Mouse (Mus musculus) embryonic facial prominence, embryonic 15.5 days (tissue): Measurements from ENCODE around the gene Mrps35. TPM values are rescaled to one million over a fixed set of nuclear protein-coding genes. Genes with fewer than 3 reads are reported as not detected.
A peak's percentile ranks its signal among the peaks of the same experiment; 100 is the strongest.

Source experiments
- ATAC-seq: fragments of 200-750 bp; cut with Nextera tagmentation; 2 replicates; pipeline ENCODE4 v1.8.0; 2017; ENCODE audit warnings: low read depth, moderate TSS enrichment; ENCODE audit not compliant: insufficient number of reproducible peaks, low FRiP score, low TSS enrichment
- H3K27ac ChIP-seq: fragments of 300-500 bp; sonication (generic); replicated peaks from 2 replicates; pipeline ENCODE4 v1.5.1; 2015; ENCODE audit warnings: mild to moderate bottlenecking, inconsistent platforms
- H3K27me3 ChIP-seq: fragments of 300-500 bp; sonication (generic); 2 replicates; pipeline ENCODE4 v1.6.1; 2015; ENCODE audit warnings: inconsistent platforms
- H3K36me3 ChIP-seq: fragments of 300-500 bp; sonication (generic); 2 replicates; pipeline ENCODE4 v1.6.1; 2015; ENCODE audit warnings: mild to moderate bottlenecking, inconsistent platforms
- H3K4me1 ChIP-seq: fragments of 300-500 bp; sonication (generic); 2 replicates; pipeline ENCODE4 v1.6.1; 2015; ENCODE audit warnings: inconsistent platforms
- H3K4me2 ChIP-seq: fragments of 300-500 bp; sonication (generic); replicated peaks from 2 replicates; pipeline ENCODE4 v1.6.1; 2015; ENCODE audit warnings: mild to moderate bottlenecking, inconsistent platforms
- H3K4me3 ChIP-seq: fragments of 300-500 bp; sonication (generic); replicated peaks from 2 replicates; pipeline ENCODE4 v1.5.1; 2015; ENCODE audit warnings: mild to moderate bottlenecking, inconsistent platforms
- H3K9ac ChIP-seq: fragments of 300-500 bp; sonication (generic); 2 replicates; pipeline ENCODE4 v1.6.1; 2015; ENCODE audit warnings: inconsistent platforms
- H3K9me3 ChIP-seq: fragments of 300-500 bp; sonication (generic); replicated peaks from 2 replicates; pipeline ENCODE4 v1.6.1; 2016; ENCODE audit warnings: inconsistent platforms
- WGBS: fragments of 180-500 bp; shearing (Covaris S2); methylation state at CpG from one replicate; pipeline ENCODE4 v1.1.7; 2015; 5-methylcytosine and 5-hydroxymethylcytosine counted together
- polyA plus RNA-seq: library from polyadenylated mRNA; unstranded; fragments of >200 nt; fragmentation: Nextera tagmentation; extraction: Ambion mirVana; gene quantifications from 2 replicates; pipeline ENCODE4 v1.2.1, GENCODE M21; 2015

Gene Mrps35
- polyA plus RNA-seq, 1 experiment from 2014 or later = 82.6 TPM

DNA sequence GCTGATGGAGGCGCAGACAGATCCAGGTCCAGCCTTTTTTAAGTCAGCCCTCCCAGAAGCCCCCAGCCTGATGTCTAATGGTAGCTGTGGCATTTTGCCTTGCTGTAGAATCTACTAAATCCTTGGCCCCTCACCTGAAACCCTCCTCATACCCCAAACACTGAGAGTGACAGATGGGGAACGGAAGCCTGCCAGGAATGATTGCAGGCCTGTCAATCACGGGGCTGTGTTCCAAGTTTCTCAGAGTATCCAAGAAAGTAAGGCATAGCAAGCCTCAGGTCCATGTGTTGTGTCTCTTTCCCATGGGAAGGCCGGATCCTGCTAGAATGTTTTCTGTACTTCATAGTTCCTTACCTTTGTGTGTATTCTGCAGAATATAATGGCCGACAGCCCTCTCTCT lies 47.6 kb downstream of the Mrps35 start:
- Histone ChIP-seq H3K4me3 (peak overlapping the region; percentile 89; the same call in 1 of the 2 replicates), H3K27me3 (no peaks in the 10 kb centered on the region), H3K36me3 (no peaks in the 10 kb centered on the region), H3K9ac (no peak overlapping the region), H3K9me3 (no peaks in the 10 kb centered on the region), H3K4me2 (peak overlapping the region; percentile 98; the same call in 1 of the 2 replicates), H3K27ac (no peak overlapping the region), H3K4me1 (peaks cover 34% of the 10 kb centered on the region)
- 67% methylated on average over 5 of the region's 5 CpGs for WGBS
- no peak for ATAC-seq

DNA sequence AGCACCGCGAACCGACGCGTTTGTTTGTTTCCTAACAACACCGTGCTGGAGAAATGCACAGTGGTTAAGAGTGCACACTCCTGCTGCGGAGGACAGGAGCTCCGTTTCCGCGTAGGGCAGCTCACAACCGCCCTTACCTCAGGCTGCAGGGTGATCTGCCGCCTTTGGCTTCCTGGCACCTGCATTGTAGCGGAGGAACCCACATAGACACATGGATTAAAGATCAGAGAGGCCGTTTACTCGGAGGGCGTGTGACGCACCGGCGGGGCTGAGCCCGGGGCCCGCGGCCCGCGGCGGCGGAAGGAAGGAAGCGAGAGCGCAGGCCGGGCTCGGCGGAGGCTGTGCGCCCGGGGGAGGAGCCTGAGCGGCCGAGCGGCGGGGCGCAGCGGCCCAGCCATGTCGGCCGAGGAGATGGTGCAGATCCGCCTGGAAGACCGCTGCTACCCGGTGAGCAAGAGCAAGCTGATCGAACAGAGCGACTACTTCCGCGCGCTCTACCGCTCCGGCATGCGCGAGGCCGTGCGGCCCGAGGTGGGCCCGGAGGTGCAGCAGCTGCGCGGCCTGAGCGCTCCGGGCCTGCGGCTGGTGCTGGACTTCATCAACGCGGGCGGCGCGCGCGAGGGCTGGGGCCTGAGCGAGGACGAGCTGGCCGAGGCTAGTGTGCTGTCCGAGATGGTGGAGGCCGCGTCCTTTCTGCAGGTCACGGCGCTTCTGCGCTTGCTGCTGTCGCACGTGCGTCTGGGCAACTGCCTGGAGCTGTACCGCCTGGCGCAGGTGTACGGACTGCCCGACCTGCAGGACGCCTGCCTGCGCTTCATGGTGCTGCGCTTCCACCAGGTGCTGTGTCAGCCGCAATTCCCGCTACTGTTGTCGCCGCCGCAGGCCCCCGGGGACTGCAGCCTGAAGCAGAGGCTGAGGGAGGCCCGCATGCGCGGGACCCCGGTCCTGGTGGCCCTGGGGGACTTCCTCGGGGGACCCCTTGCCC lies 48.9 kb downstream of the Mrps35 start, which contains the start of gene Klhl42:
Klhl42 (plus strand) TSS at position 244 of the 985 bp plus-strand sequence.
- Histone ChIP-seq H3K27ac (peak within 1 kb of the TSS; percentile 82), H3K27me3 (no peaks in the 10 kb centered on the region), H3K4me2 (peak within 1 kb of the TSS; percentile 98), H3K9ac (peak within 1 kb of the TSS; percentile 92), H3K9me3 (no peaks in the 10 kb centered on the region), H3K4me1 (peaks cover 33% of the 10 kb centered on the region), H3K4me3 (peak within 1 kb of the TSS; percentile 89), H3K36me3 (peaks cover 8% of the 10 kb centered on the region; the same call in 1 of the 2 replicates)
- WGBS = under 1% methylated on average over 99 of the region's 99 CpGs
- peak; percentile 87 for ATAC-seq

GRCm38 (mm10) chr6:147092136-147092535 lies 49.6 kb downstream of the Mrps35 start:
- Histone ChIP-seq H3K4me3 (peak overlapping the region; percentile 89), H3K4me2 (peak overlapping the region; percentile 98), H3K9me3 (no peaks in the 10 kb centered on the region), H3K4me1 (peaks cover 26% of the 10 kb centered on the region), H3K9ac (peak overlapping the region; percentile 92), H3K27me3 (no peaks in the 10 kb centered on the region), H3K36me3 (peaks cover 8% of the 10 kb centered on the region; the same call in 1 of the 2 replicates), H3K27ac (peak overlapping the region; percentile 82; the same call in 1 of the 2 replicates)
- WGBS = 3% methylated on average over 15 of the region's 15 CpGs
- ATAC-seq = peak; percentile 1; the same call in 1 of the 2 replicates

DNA sequence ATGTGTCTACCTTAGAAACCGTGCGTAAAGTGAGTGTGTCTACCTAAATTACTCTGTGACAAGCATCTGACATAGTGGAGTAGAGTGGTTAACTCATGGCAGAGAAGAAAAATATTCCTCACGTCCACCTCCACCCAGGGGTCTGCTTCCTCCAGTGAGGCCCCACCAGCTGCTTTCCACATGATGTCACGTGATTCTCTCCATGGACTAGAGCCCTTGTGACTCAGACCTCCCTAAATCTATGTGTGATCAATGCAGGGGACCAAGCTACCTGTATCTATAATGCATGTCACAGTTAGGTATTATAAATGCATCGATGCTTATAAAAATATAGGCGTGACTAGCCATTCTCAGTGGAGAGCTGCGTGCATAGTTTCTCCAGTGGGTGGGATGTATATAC lies 52.2 kb downstream of the Mrps35 start:
- no peaks in the 10 kb centered on the region for H3K27me3 ChIP-seq
- WGBS = 75% methylated on average over 7 of the region's 7 CpGs
- no peak overlapping the region for H3K9ac ChIP-seq
- H3K27ac ChIP-seq = no peak overlapping the region
- no peak overlapping the region for H3K4me2 ChIP-seq
- no peaks in the 10 kb centered on the region for H3K9me3 ChIP-seq
- H3K36me3 ChIP-seq = peaks cover 8% of the 10 kb centered on the region; the same call in 1 of the 2 replicates
- H3K4me1 ChIP-seq = peaks cover 29% of the 10 kb centered on the region
- no peak overlapping the region for H3K4me3 ChIP-seq
- no peak for ATAC-seq

DNA sequence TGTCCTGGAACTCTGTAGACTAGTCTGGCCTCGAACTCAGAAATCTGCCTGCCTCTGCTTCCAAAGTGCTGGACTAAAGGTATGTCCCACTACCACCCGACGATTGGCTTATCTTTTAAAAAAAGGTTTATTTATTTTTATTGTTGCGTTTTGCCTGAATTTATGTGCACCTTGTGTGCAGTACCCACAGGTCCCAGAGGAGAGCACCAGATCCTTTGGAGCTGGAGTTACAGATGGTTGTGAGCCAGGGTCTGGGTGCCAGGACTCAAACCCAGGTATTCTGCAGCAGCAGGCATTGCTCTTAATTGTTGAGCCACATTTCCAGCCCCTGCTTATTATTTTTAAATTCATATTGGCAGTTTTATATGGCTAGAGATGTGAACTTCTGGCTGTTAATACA lies 53.5 kb downstream of the Mrps35 start:
- H3K4me1 ChIP-seq = peaks cover 25% of the 10 kb centered on the region
- peaks cover 10% of the 10 kb centered on the region; the same call in 1 of the 2 replicates for H3K36me3 ChIP-seq
- no peaks in the 10 kb centered on the region for H3K27me3 ChIP-seq
- no peak overlapping the region for H3K4me3 ChIP-seq
- H3K9me3 ChIP-seq = no peaks in the 10 kb centered on the region
- WGBS = 97% methylated on average over 4 of the region's 4 CpGs
- no peak overlapping the region for H3K9ac ChIP-seq
- no peak for ATAC-seq
- H3K27ac ChIP-seq = no peak overlapping the region
- no peak overlapping the region for H3K4me2 ChIP-seq

- Histone ChIP-seq H3K4me2 (no peak overlapping the region), H3K4me1 (peaks cover 22% of the 10 kb centered on the region), H3K27me3 (no peaks in the 10 kb centered on the region), H3K9me3 (no peaks in the 10 kb centered on the region), H3K27ac (no peak overlapping the region), H3K9ac (no peak overlapping the region), H3K36me3 (peaks cover 13% of the 10 kb centered on the region; the same call in 1 of the 2 replicates), H3K4me3 (no peak overlapping the region)
- 49% methylated on average over 3 of the region's 3 CpGs for WGBS
- no peak for ATAC-seq
Measured at GRCm38 (mm10) chr6:147096934-147097333, 54.4 kb downstream of the Mrps35 start.

- H3K9ac ChIP-seq = no peak overlapping the region
- peaks cover 18% of the 10 kb centered on the region; the same call in 1 of the 2 replicates for H3K36me3 ChIP-seq
- no peak overlapping the region for H3K4me2 ChIP-seq
- H3K27me3 ChIP-seq = no peaks in the 10 kb centered on the region
- H3K9me3 ChIP-seq = no peaks in the 10 kb centered on the region
- WGBS = 37% methylated on average over 8 of the region's 8 CpGs
- H3K4me1 ChIP-seq = peaks cover 17% of the 10 kb centered on the region
- no peak overlapping the region for H3K4me3 ChIP-seq
- H3K27ac ChIP-seq = no peak overlapping the region
- ATAC-seq = no peak
Measured at GRCm38 (mm10) chr6:147097346-147097929, 54.9 kb downstream of the Mrps35 start.

GRCm38 (mm10) chr6:147099458-147100277 lies 57.1 kb downstream of the Mrps35 start:
- Histone ChIP-seq H3K9me3 (no peaks in the 10 kb centered on the region), H3K9ac (no peak overlapping the region), H3K27ac (no peak overlapping the region), H3K27me3 (no peaks in the 10 kb centered on the region), H3K36me3 (peaks cover 29% of the 10 kb centered on the region), H3K4me2 (no peak overlapping the region), H3K4me1 (peaks cover 5% of the 10 kb centered on the region; the same call in 1 of the 2 replicates), H3K4me3 (no peak overlapping the region)
- WGBS = 78% methylated on average over 19 of the region's 19 CpGs
- no peak for ATAC-seq

- no peak overlapping the region for H3K9ac ChIP-seq
- no peak overlapping the region for H3K4me2 ChIP-seq
- 0 out of 2 replicates have a peak, but pooled peaks cover 3% of the 10 kb centered on the region for H3K4me1 ChIP-seq
- no peak for ATAC-seq
- 85% methylated on average over 3 of the region's 3 CpGs for WGBS
- no peak overlapping the region for H3K4me3 ChIP-seq
- H3K27me3 ChIP-seq = no peaks in the 10 kb centered on the region
- H3K36me3 ChIP-seq = peaks cover 31% of the 10 kb centered on the region
- no peak overlapping the region for H3K27ac ChIP-seq
- H3K9me3 ChIP-seq = no peaks in the 10 kb centered on the region
Measured at GRCm38 (mm10) chr6:147102293-147102692, 59.7 kb downstream of the Mrps35 start.

- H3K27ac ChIP-seq = no peak overlapping the region
- no peak overlapping the region for H3K4me3 ChIP-seq
- WGBS = 91% methylated on average over 1 of the region's 1 CpGs
- H3K4me2 ChIP-seq = no peak overlapping the region
- H3K9ac ChIP-seq = no peak overlapping the region
- peaks cover 59% of the 10 kb centered on the region for H3K36me3 ChIP-seq
- no peaks in the 10 kb centered on the region for H3K9me3 ChIP-seq
- no peaks in the 10 kb centered on the region for H3K27me3 ChIP-seq
- no peaks in the 10 kb centered on the region for H3K4me1 ChIP-seq
- no peak for ATAC-seq
Measured at GRCm38 (mm10) chr6:147105529-147105928, 63.0 kb downstream of the Mrps35 start.
